27 mouse cellular contexts compared by ENCODE assay signal in genomic region chr7:140960026-140960425, GRCm38 (mm10). TPM values are rescaled to one million over a fixed set of nuclear protein-coding genes. Genes with fewer than 3 reads are reported as not detected.
"Had no signal": no experiment of that assay in that cellular context is flagged by ENCODE, and none has a peak within 500 bp of the region (broad histone marks: within the 10 kb centered on the region; RNA-seq: fewer than 3 reads in every experiment).

No protein-coding gene starts in this region.

- H3K4me2 ChIP-seq: liver, embryonic 11.5 days; lung, embryonic 14.5 days; midbrain, embryonic 12.5 days; midbrain, embryonic 15.5 days; neural tube, embryonic 13.5 days; stomach, embryonic 15.5 days had no signal

- H3K27me3 ChIP-seq: midbrain, embryonic 12.5 days; midbrain, embryonic 15.5 days; neural tube, embryonic 13.5 days; stomach, embryonic 15.5 days had no signal

- H3K27ac ChIP-seq: liver, embryonic 14.5 days; macrophage; midbrain, embryonic 12.5 days; midbrain, embryonic 15.5 days; neural tube, embryonic 13.5 days; stomach, embryonic 15.5 days had no signal

- H3K9ac ChIP-seq: liver, embryonic 14.5 days; liver, postnatal 0 days; lung, embryonic 14.5 days; midbrain, embryonic 12.5 days; midbrain, embryonic 15.5 days; neural tube, embryonic 13.5 days; stomach, embryonic 15.5 days had no signal

- DNase-seq: kidney, adult 2 months; kidney, postnatal 14 days; kidney, postnatal 4 days; liver, postnatal 0 days; lung, embryonic 14.5 days; right cerebral cortex, postnatal 25 days; spleen, adult 18-20 months; thymus, postnatal 25 days had no signal

- H3K4me3 ChIP-seq: midbrain, embryonic 12.5 days; midbrain, embryonic 15.5 days; myocyte; neural tube, embryonic 13.5 days; stomach, embryonic 15.5 days had no signal

- ATAC-seq: liver, postnatal 0 days; lung, postnatal 0 days; midbrain, embryonic 15.5 days had no signal

- H3K9me3 ChIP-seq: midbrain, embryonic 12.5 days; midbrain, embryonic 15.5 days; neural tube, embryonic 13.5 days; stomach, embryonic 15.5 days had no signal

- H3K36me3 ChIP-seq: midbrain, embryonic 12.5 days; midbrain, embryonic 15.5 days; neural tube, embryonic 13.5 days; stomach, embryonic 15.5 days had no signal

RNA-seq across cellular contexts. Expression of gene Gm45717, which starts 4.3 kb away (rescaled TPM):
- total RNA-seq: layer of hippocampus, adult 18-20 months; layer of hippocampus, postnatal 25 days; left cerebral cortex, adult 18-20 months; left cerebral cortex, postnatal 36 days; megakaryocyte-erythroid progenitor cell, adult 5-6 weeks; monocyte, adult 5-6 weeks; neutrophil, adult 5-6 weeks had no signal
- polyA plus RNA-seq: kidney, adult 2 months; limb, embryonic 11.5 days; limb, embryonic 14.5 days; liver, embryonic 11.5 days; liver, embryonic 14.5 days; liver, postnatal 0 days; lung, embryonic 14.5 days; macrophage; midbrain, embryonic 12.5 days; midbrain, embryonic 15.5 days; neural tube, embryonic 13.5 days; thymus, postnatal 0 days had no signal

RNA-seq across cellular contexts. Expression of gene Ifitm5, which starts 9.9 kb away (rescaled TPM):
- total RNA-seq: layer of hippocampus, adult 18-20 months; layer of hippocampus, postnatal 25 days; left cerebral cortex, adult 18-20 months; left cerebral cortex, postnatal 36 days; monocyte, adult 5-6 weeks had no signal
